Mouse (Mus musculus) limb, embryonic 12.5 days (tissue): ENCODE measurements around the gene Olfr69. TPM values are rescaled to one million over a fixed set of nuclear protein-coding genes. Genes with fewer than 3 reads are reported as not detected.
"Not testable (repeated sequence)": the region's sequence is repeated elsewhere in the genome, so short reads cannot be mapped to it uniquely, and the experiment has no call there.

ENCODE experiments used
- ATAC-seq: fragments of 200-750 bp; cut with Nextera tagmentation; 2 replicates; pipeline ENCODE4 v1.8.0; 2017; ENCODE audit warnings: low read depth, moderate TSS enrichment; ENCODE audit not compliant: insufficient number of reproducible peaks, insufficient read depth, low FRiP score, low TSS enrichment
- H3K27ac ChIP-seq: fragments of 300-500 bp; sonication (generic); 2 replicates; pipeline ENCODE4 v1.5.1; 2016; ENCODE audit warnings: mild to moderate bottlenecking, moderate library complexity
- H3K27me3 ChIP-seq: fragments of 300-500 bp; sonication (generic); 2 replicates; pipeline ENCODE4 v1.6.1; 2016; ENCODE audit warnings: mild to moderate bottlenecking, moderate library complexity
- H3K36me3 ChIP-seq: fragments of 300-500 bp; sonication (generic); 2 replicates; pipeline ENCODE4 v1.6.1; 2016; ENCODE audit warnings: mild to moderate bottlenecking, moderate library complexity
- H3K4me1 ChIP-seq: fragments of 300-500 bp; sonication (generic); replicated peaks from 2 replicates; pipeline ENCODE4 v1.6.1; 2016
- H3K4me2 ChIP-seq: fragments of 300-500 bp; sonication (generic); 2 replicates; pipeline ENCODE4 v1.6.1; 2016; ENCODE audit warnings: mild to moderate bottlenecking, moderate library complexity
- H3K4me3 ChIP-seq: fragments of 300-500 bp; sonication (generic); replicated peaks from 2 replicates; pipeline ENCODE4 v1.5.1; 2016; ENCODE audit warnings: mild to moderate bottlenecking
- H3K9ac ChIP-seq: fragments of 300-500 bp; sonication (generic); replicated peaks from 2 replicates; pipeline ENCODE4 v1.6.1; 2016; ENCODE audit warnings: mild to moderate bottlenecking, moderate library complexity
- H3K9me3 ChIP-seq: fragments of 300-500 bp; sonication (generic); 2 replicates; pipeline ENCODE4 v1.6.1; 2016; ENCODE audit warnings: mild to moderate bottlenecking, moderate library complexity
- WGBS: fragments of 180-500 bp; shearing (Covaris S2); methylation state at CpG from one replicate; pipeline ENCODE4 v1.1.7; 2016; 5-methylcytosine and 5-hydroxymethylcytosine counted together
- polyA plus RNA-seq: library from polyadenylated mRNA; unstranded; fragments of >200 nt; fragmentation: Nextera tagmentation; extraction: Ambion mirVana; gene quantifications from 2 replicates; pipeline ENCODE4 v1.2.1, GENCODE M21; 2016

The Olfr69 gene
- polyA plus RNA-seq, 1 experiment from 2014 or later: not detected

GRCm38 (mm10) chr7:103792669-103793388, 21.4 kb upstream of the Olfr69 start:
- WGBS: 21% methylated on average over 4 of the region's 4 CpGs
- ATAC-seq: no peak

GRCm38 (mm10) chr7:103791721-103792120, 20.3 kb upstream of the Olfr69 start, which contains the start of gene Olfr67:
Gene Olfr67, minus strand, starts transcription at chr7:103791821.
- no peak for ATAC-seq
- Histone ChIP-seq H3K27ac (no peak within 1 kb of the TSS), H3K36me3 (no peaks in the 10 kb centered on the region), H3K4me3 (no peak within 1 kb of the TSS), H3K27me3 (no peaks in the 10 kb centered on the region), H3K9ac (no peak within 1 kb of the TSS), H3K9me3 (no peaks in the 10 kb centered on the region), H3K4me1 (no peaks in the 10 kb centered on the region), H3K4me2 (no peak within 1 kb of the TSS)
- 75% methylated on average over 3 of the region's 3 CpGs for WGBS

More at GRCm38 (mm10) chr7:103792669-103793388, 21.4 kb upstream of the Olfr69 start:
- Histone ChIP-seq H3K4me1 (no peaks in the 10 kb centered on the region), H3K9me3 (no peaks in the 10 kb centered on the region), H3K4me2 (no peak overlapping the region), H3K9ac (no peak overlapping the region), H3K36me3 (no peaks in the 10 kb centered on the region), H3K27ac (no peak overlapping the region), H3K4me3 (no peak overlapping the region), H3K27me3 (no peaks in the 10 kb centered on the region)

GRCm38 (mm10) chr7:103779598-103779997, 8.2 kb upstream of the Olfr69 start, which contains the start of gene Olfr68:
Gene Olfr68, minus strand, starts transcription at chr7:103779698.
- Histone ChIP-seq H3K9me3 (no peaks in the 10 kb centered on the region), H3K4me2 (no peak within 1 kb of the TSS), H3K9ac (no peak within 1 kb of the TSS), H3K36me3 (no peaks in the 10 kb centered on the region), H3K27ac (no peak within 1 kb of the TSS), H3K27me3 (no peaks in the 10 kb centered on the region), H3K4me1 (no peaks in the 10 kb centered on the region), H3K4me3 (no peak within 1 kb of the TSS)
- 71% methylated on average over 3 of the region's 3 CpGs for WGBS
- no peak for ATAC-seq

- H3K27me3 ChIP-seq, H3K4me2 ChIP-seq, H3K4me1 ChIP-seq, H3K9me3 ChIP-seq, ATAC-seq, H3K27ac ChIP-seq, H3K4me3 ChIP-seq, H3K36me3 ChIP-seq, H3K9ac ChIP-seq: not testable (repeated sequence)
- 85% methylated on average over 4 of the region's 4 CpGs for WGBS
Measured at GRCm38 (mm10) chr7:103777652-103778051, 6.3 kb upstream of the Olfr69 start.

GRCm38 (mm10) chr7:103767687-103768086, 3.7 kb downstream of the Olfr69 start:
- not testable (repeated sequence) for H3K4me2 ChIP-seq, H3K27me3 ChIP-seq, ATAC-seq, H3K9me3 ChIP-seq, H3K9ac ChIP-seq, H3K27ac ChIP-seq, H3K4me3 ChIP-seq, H3K36me3 ChIP-seq, H3K4me1 ChIP-seq
- 85% methylated on average over 6 of the region's 6 CpGs for WGBS

- ATAC-seq, H3K27me3 ChIP-seq, H3K9ac ChIP-seq, H3K27ac ChIP-seq, H3K4me3 ChIP-seq, H3K4me2 ChIP-seq, H3K9me3 ChIP-seq, H3K36me3 ChIP-seq, H3K4me1 ChIP-seq: not testable (repeated sequence)
- WGBS: 86% methylated on average over 6 of the region's 6 CpGs
Measured at GRCm38 (mm10) chr7:103762212-103762611, 9.2 kb downstream of the Olfr69 start.

- no peak for ATAC-seq
- no peak within 1 kb of the TSS for H3K9ac ChIP-seq
- no peaks in the 10 kb centered on the region for H3K27me3 ChIP-seq
- H3K36me3 ChIP-seq: no peaks in the 10 kb centered on the region
- H3K9me3 ChIP-seq: no peaks in the 10 kb centered on the region
- no peak within 1 kb of the TSS for H3K4me2 ChIP-seq
- no peak within 1 kb of the TSS for H3K4me3 ChIP-seq
- 48% methylated on average over 2 of the region's 2 CpGs for WGBS
- H3K27ac ChIP-seq: no peak within 1 kb of the TSS
- H3K4me1 ChIP-seq: no peaks in the 10 kb centered on the region
Measured at GRCm38 (mm10) chr7:103757233-103757632, 14.2 kb downstream of the Olfr69 start, which contains the start of gene Olfr630. Gene Olfr630, minus strand, starts transcription at chr7:103757333.

- Histone ChIP-seq H3K4me1 (no peaks in the 10 kb centered on the region), H3K36me3 (no peaks in the 10 kb centered on the region), H3K9me3 (no peaks in the 10 kb centered on the region), H3K4me2 (no peak within 1 kb of the TSS), H3K4me3 (no peak within 1 kb of the TSS), H3K9ac (no peak within 1 kb of the TSS), H3K27ac (no peak within 1 kb of the TSS), H3K27me3 (no peaks in the 10 kb centered on the region)
- 77% methylated on average over 2 of the region's 2 CpGs for WGBS
- no peak for ATAC-seq
Measured at GRCm38 (mm10) chr7:103744843-103745242, 26.6 kb downstream of the Olfr69 start, which contains the start of gene Olfr629. Gene Olfr629, minus strand, starts transcription at chr7:103744943.

- WGBS: 92% methylated on average over 1 of the region's 1 CpGs
- ATAC-seq: no peak
- H3K27ac ChIP-seq: no peak within 1 kb of the TSS
Measured at GRCm38 (mm10) chr7:103730074-103730473, 41.3 kb downstream of the Olfr69 start, which contains the start of gene Olfr628. Gene Olfr628, plus strand, starts transcription at chr7:103730374.

GRCm38 (mm10) chr7:103716398-103716797, 55.0 kb downstream of the Olfr69 start:
- H3K4me3 ChIP-seq, ATAC-seq, H3K4me2 ChIP-seq, H3K27ac ChIP-seq, H3K36me3 ChIP-seq, H3K4me1 ChIP-seq, H3K9me3 ChIP-seq, H3K27me3 ChIP-seq, H3K9ac ChIP-seq: not testable (repeated sequence)
- 89% methylated on average over 1 of the region's 1 CpGs for WGBS

More at GRCm38 (mm10) chr7:103730074-103730473, 41.3 kb downstream of the Olfr69 start, which contains the start of gene Olfr628:
- Histone ChIP-seq H3K9ac (no peak within 1 kb of the TSS), H3K27me3 (no peaks in the 10 kb centered on the region), H3K4me3 (no peak within 1 kb of the TSS), H3K4me2 (no peak within 1 kb of the TSS), H3K9me3 (no peaks in the 10 kb centered on the region), H3K36me3 (no peaks in the 10 kb centered on the region), H3K4me1 (no peaks in the 10 kb centered on the region)
